Mouse (Mus musculus) kidney, postnatal 0 days (tissue): ENCODE measurements around the gene Prkn. TPM values are rescaled to one million over a fixed set of nuclear protein-coding genes. Genes with fewer than 3 reads are reported as not detected.

Experiments used
- ATAC-seq: fragments of 200-750 bp; cut with Nextera tagmentation; replicated peaks from 2 replicates; pipeline ENCODE4 v1.8.0; 2017; ENCODE audit warnings: low read depth, moderate number of reproducible peaks, moderate TSS enrichment, moderate library complexity; ENCODE audit not compliant: low FRiP score
- DNase-seq: peaks from one replicate; pipeline ENCODE4 v3.0.0-alpha.2; 2016; ENCODE audit warnings: low spot score
- H3K27ac ChIP-seq: fragments of 300-500 bp; sonication (generic); 2 replicates; pipeline ENCODE4 v1.5.1; 2014; ENCODE audit warnings: mild to moderate bottlenecking
- H3K27me3 ChIP-seq: fragments of 300-500 bp; sonication (generic); 2 replicates; pipeline ENCODE4 v1.6.1; 2014; ENCODE audit warnings: low read length, mixed read lengths; ENCODE audit not compliant: insufficient read depth
- H3K36me3 ChIP-seq: fragments of 300-500 bp; sonication (generic); 2 replicates; pipeline ENCODE4 v1.6.1; 2014; ENCODE audit warnings: low read length, mixed read lengths; ENCODE audit not compliant: insufficient read depth
- H3K4me1 ChIP-seq: fragments of 300-500 bp; sonication (generic); replicated peaks from 2 replicates; pipeline ENCODE4 v1.6.1; 2014; ENCODE audit warnings: antibody characterized with exemption, low read length, mixed read lengths; ENCODE audit not compliant: insufficient read depth
- H3K4me2 ChIP-seq: fragments of 300-500 bp; sonication (generic); 2 replicates; pipeline ENCODE4 v1.6.1; 2014; ENCODE audit warnings: mild to moderate bottlenecking, low read length, moderate library complexity, mixed read lengths
- H3K4me3 ChIP-seq: fragments of 300-500 bp; sonication (generic); replicated peaks from 2 replicates; pipeline ENCODE4 v1.5.1; 2014; ENCODE audit warnings: low read depth, low read length
- H3K9ac ChIP-seq: fragments of 300-500 bp; sonication (generic); 2 replicates; pipeline ENCODE4 v1.6.1; 2014; ENCODE audit warnings: low read depth, low read length
- H3K9me3 ChIP-seq: fragments of 300-500 bp; sonication (generic); replicated peaks from 2 replicates; pipeline ENCODE4 v1.6.1; 2016; ENCODE audit warnings: low read length, inconsistent platforms, mixed read lengths
- CTCF ChIP-seq: IDR thresholded peaks from 2 replicates; pipeline ENCODE4 v1.5.1; 2016; ENCODE audit warnings: antibody characterized with exemption, low read depth, mild to moderate bottlenecking, moderate library complexity
- WGBS: fragments of 180-500 bp; shearing (Covaris S2); extraction: QIAGEN DNeasy Blood & Tissue Kit; methylation state at CpG from one replicate; pipeline ENCODE4 v1.1.7; 2014; 5-methylcytosine and 5-hydroxymethylcytosine counted together
- polyA plus RNA-seq: library from polyadenylated mRNA; unstranded; fragments of >200 nt; fragmentation: Nextera tagmentation; extraction: Ambion mirVana; gene quantifications from 2 replicates; pipeline ENCODE4 v1.2.1, GENCODE M21; 2015

Prkn gene
- polyA plus RNA-seq, 1 experiment from 2014 or later: 3.6 TPM

- WGBS: 86% methylated on average over 1 of the region's 1 CpGs
- Histone ChIP-seq H3K36me3 (no peaks in the 10 kb centered on the region), H3K9ac (no peak overlapping the region), H3K9me3 (no peaks in the 10 kb centered on the region), H3K27me3 (no peaks in the 10 kb centered on the region), H3K4me1 (no peaks in the 10 kb centered on the region), H3K4me2 (no peak overlapping the region), H3K27ac (no peak overlapping the region), H3K4me3 (no peak overlapping the region)
- TF ChIP-seq CTCF: no peak
- DNase-seq (no peak), ATAC-seq (no peak)
These were observed 287.0 kb downstream of the Prkn start for GRCm38 (mm10) chr17:11127217-11127616.

GRCm38 (mm10) chr17:11130919-11131318, 290.7 kb downstream of the Prkn start:
- WGBS: 66% methylated on average over 4 of the region's 4 CpGs
- Histone ChIP-seq H3K4me2 (no peak overlapping the region), H3K27ac (no peak overlapping the region), H3K36me3 (no peaks in the 10 kb centered on the region), H3K4me3 (no peak overlapping the region), H3K9ac (no peak overlapping the region), H3K4me1 (no peaks in the 10 kb centered on the region), H3K9me3 (no peaks in the 10 kb centered on the region), H3K27me3 (no peaks in the 10 kb centered on the region)
- ATAC-seq (no peak), DNase-seq (no peak)
- TF ChIP-seq CTCF: no peak

- WGBS: 82% methylated on average over 5 of the region's 5 CpGs
- H3K9me3 ChIP-seq: no peaks in the 10 kb centered on the region
- no peaks in the 10 kb centered on the region for H3K27me3 ChIP-seq
- no peak for DNase-seq
- no peak overlapping the region for H3K4me3 ChIP-seq
- no peak overlapping the region for H3K9ac ChIP-seq
- no peaks in the 10 kb centered on the region for H3K36me3 ChIP-seq
- H3K4me1 ChIP-seq: no peaks in the 10 kb centered on the region
- ATAC-seq: no peak
- TF ChIP-seq CTCF: no peak
- H3K27ac ChIP-seq: no peak overlapping the region
- H3K4me2 ChIP-seq: no peak overlapping the region
These were observed 302.1 kb downstream of the Prkn start for GRCm38 (mm10) chr17:11142321-11142720.

- TF ChIP-seq CTCF: no peak
- H3K4me1 ChIP-seq: no peaks in the 10 kb centered on the region
- no peak overlapping the region for H3K4me2 ChIP-seq
- 91% methylated on average over 3 of the region's 3 CpGs for WGBS
- no peak overlapping the region for H3K27ac ChIP-seq
- no peak overlapping the region for H3K9ac ChIP-seq
- H3K27me3 ChIP-seq: no peaks in the 10 kb centered on the region
- DNase-seq: no peak
- no peaks in the 10 kb centered on the region for H3K36me3 ChIP-seq
- ATAC-seq: no peak
- no peak overlapping the region for H3K4me3 ChIP-seq
- H3K9me3 ChIP-seq: no peaks in the 10 kb centered on the region
These were observed 315.9 kb downstream of the Prkn start for GRCm38 (mm10) chr17:11156119-11156518.

- Histone ChIP-seq H3K27ac (no peak overlapping the region), H3K36me3 (no peaks in the 10 kb centered on the region), H3K27me3 (no peaks in the 10 kb centered on the region), H3K4me1 (no peaks in the 10 kb centered on the region), H3K9me3 (no peaks in the 10 kb centered on the region), H3K4me3 (no peak overlapping the region), H3K9ac (no peak overlapping the region), H3K4me2 (no peak overlapping the region)
- ATAC-seq (no peak), DNase-seq (no peak)
- TF ChIP-seq CTCF: no peak
- WGBS: 72% methylated on average over 7 of the region's 7 CpGs
These were observed 317.4 kb downstream of the Prkn start for GRCm38 (mm10) chr17:11157536-11157935.

- ATAC-seq: no peak
These were observed 321.3 kb downstream of the Prkn start for GRCm38 (mm10) chr17:11161436-11161835.

GRCm38 (mm10) chr17:11162770-11163169, 322.6 kb downstream of the Prkn start:
- TF ChIP-seq CTCF: no peak
- Histone ChIP-seq H3K9ac (no peak overlapping the region), H3K4me1 (no peaks in the 10 kb centered on the region), H3K4me2 (no peak overlapping the region), H3K36me3 (no peaks in the 10 kb centered on the region), H3K9me3 (no peaks in the 10 kb centered on the region), H3K27ac (no peak overlapping the region), H3K27me3 (no peaks in the 10 kb centered on the region), H3K4me3 (no peak overlapping the region)
- no peak for ATAC-seq
- 86% methylated on average over 3 of the region's 3 CpGs for WGBS
- no peak for DNase-seq

More at GRCm38 (mm10) chr17:11161436-11161835, 321.3 kb downstream of the Prkn start:
- H3K27me3 ChIP-seq: no peaks in the 10 kb centered on the region
- DNase-seq: no peak
- no peaks in the 10 kb centered on the region for H3K9me3 ChIP-seq
- no peaks in the 10 kb centered on the region for H3K4me1 ChIP-seq
- H3K4me2 ChIP-seq: no peak overlapping the region
- no peak overlapping the region for H3K27ac ChIP-seq
- WGBS: 74% methylated on average over 1 of the region's 1 CpGs
- no peak overlapping the region for H3K4me3 ChIP-seq
- H3K9ac ChIP-seq: no peak overlapping the region
- H3K36me3 ChIP-seq: no peaks in the 10 kb centered on the region
- no peak for TF ChIP-seq CTCF
